Mouse (Mus musculus) limb, embryonic 14.5 days (tissue): ENCODE results near the gene Fam219a. TPM values are rescaled to one million over a fixed set of nuclear protein-coding genes. Genes with fewer than 3 reads are reported as not detected.

Experiments
- ATAC-seq: fragments of 200-750 bp; cut with Nextera tagmentation; 2 replicates; pipeline ENCODE4 v1.8.0; 2017; ENCODE audit warnings: low read depth, moderate number of reproducible peaks, moderate TSS enrichment; ENCODE audit not compliant: low FRiP score
- DNase-seq: peaks from one replicate; pipeline ENCODE4 v3.0.0-alpha.2; 2015; ENCODE audit warnings: low spot score
- H3K27ac ChIP-seq: fragments of 300-500 bp; sonication (generic); replicated peaks from 2 replicates; pipeline ENCODE4 v1.5.1; 2014; ENCODE audit warnings: low read depth, mild to moderate bottlenecking, low read length, moderate library complexity, mixed read lengths
- H3K27me3 ChIP-seq: fragments of 300-500 bp; sonication (generic); 2 replicates; pipeline ENCODE4 v1.6.1; 2014; ENCODE audit warnings: low read length, mixed read lengths; ENCODE audit not compliant: control insufficient read depth, insufficient read depth
- H3K36me3 ChIP-seq: fragments of 300-500 bp; sonication (generic); 2 replicates; pipeline ENCODE4 v1.6.1; 2014; ENCODE audit warnings: mild to moderate bottlenecking, low read length, moderate library complexity, mixed read lengths; ENCODE audit not compliant: control insufficient read depth, insufficient read depth
- H3K4me1 ChIP-seq: fragments of 300-500 bp; sonication (generic); 2 replicates; pipeline ENCODE4 v1.6.1; 2014; ENCODE audit warnings: antibody characterized with exemption, low read length, mixed read lengths; ENCODE audit not compliant: control insufficient read depth, insufficient read depth
- H3K4me2 ChIP-seq: fragments of 300-500 bp; sonication (generic); replicated peaks from 2 replicates; pipeline ENCODE4 v1.6.1; 2014; ENCODE audit warnings: low read depth, mild to moderate bottlenecking, low read length, moderate library complexity; ENCODE audit not compliant: severe bottlenecking
- H3K4me3 ChIP-seq: fragments of 300-500 bp; sonication (generic); replicated peaks from 2 replicates; pipeline ENCODE4 v1.5.1; 2014; ENCODE audit warnings: low read length
- H3K9ac ChIP-seq: fragments of 300-500 bp; sonication (generic); 2 replicates; pipeline ENCODE4 v1.6.1; 2014; ENCODE audit warnings: mild to moderate bottlenecking, low read depth, low read length, moderate library complexity; ENCODE audit not compliant: severe bottlenecking
- H3K9me3 ChIP-seq: fragments of 300-500 bp; sonication (generic); 2 replicates; pipeline ENCODE4 v1.6.1; 2016; ENCODE audit warnings: low read length; ENCODE audit not compliant: control insufficient read depth
- POLR2A ChIP-seq: fragments of 200-500 bp; IDR thresholded peaks from 2 replicates; pipeline ENCODE4 v1.8.0; 2012; ENCODE audit warnings: inconsistent platforms, mild to moderate bottlenecking, moderate library complexity, borderline replicate concordance; ENCODE audit not compliant: insufficient read depth, insufficient read length; ENCODE audit errors: extremely low read depth
- WGBS: fragments of 180-500 bp; shearing (Covaris S2); extraction: QIAGEN DNeasy Blood & Tissue Kit; methylation state at CpG from one replicate; pipeline ENCODE4 v1.1.7; 2014; 5-methylcytosine and 5-hydroxymethylcytosine counted together
- polyA plus RNA-seq, 2 experiments: library from polyadenylated mRNA; depleted of rRNA in 1 of 2; stranded (reverse) in 1 of 2; unstranded in 1 of 2; fragments of >200 nt; fragmentation: Nextera tagmentation in 1 of 2; extraction: Ambion mirVana in 1 of 2; gene quantifications; 2 replicates each; pipeline versions ENCODE4 v1.2.1 to v1.2.3; 2012 to 2014

Fam219a gene
- polyA plus RNA-seq, 2 experiments = 2.4 to 13.7 TPM

DNA sequence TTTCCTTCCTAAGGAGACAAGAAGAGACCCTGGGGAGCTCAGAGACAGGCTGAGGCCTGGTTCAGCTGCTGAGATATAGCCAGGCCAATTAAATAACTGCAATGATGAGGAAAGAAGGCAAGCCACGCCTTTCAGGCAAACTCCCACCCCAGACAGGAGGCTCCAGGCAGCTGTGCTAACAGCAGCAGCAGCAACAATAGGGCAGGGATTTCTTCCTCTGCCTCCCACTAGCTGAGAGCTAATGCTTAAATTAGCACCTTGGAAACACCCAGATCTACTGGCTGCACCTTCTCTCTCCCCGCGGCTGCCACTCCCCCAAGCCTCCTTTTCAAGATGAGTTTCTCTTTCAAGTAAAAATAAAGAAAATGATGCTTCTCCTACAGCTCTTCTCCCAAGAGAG, 3.2 kb downstream of the Fam219a start:
- DNase-seq (no peak), ATAC-seq (no peak)
- peaks cover 8% of the 10 kb centered on the region for H3K4me1 ChIP-seq
- H3K27me3 ChIP-seq = peaks cover 16% of the 10 kb centered on the region
- H3K4me2 ChIP-seq = no peak overlapping the region
- no peak for TF ChIP-seq POLR2A
- 5% methylated on average over 3 of the region's 3 CpGs for WGBS
- H3K27ac ChIP-seq = no peak overlapping the region
- no peaks in the 10 kb centered on the region for H3K9me3 ChIP-seq
- H3K4me3 ChIP-seq = no peak overlapping the region
- H3K9ac ChIP-seq = no peak overlapping the region
- H3K36me3 ChIP-seq = no peaks in the 10 kb centered on the region

DNA sequence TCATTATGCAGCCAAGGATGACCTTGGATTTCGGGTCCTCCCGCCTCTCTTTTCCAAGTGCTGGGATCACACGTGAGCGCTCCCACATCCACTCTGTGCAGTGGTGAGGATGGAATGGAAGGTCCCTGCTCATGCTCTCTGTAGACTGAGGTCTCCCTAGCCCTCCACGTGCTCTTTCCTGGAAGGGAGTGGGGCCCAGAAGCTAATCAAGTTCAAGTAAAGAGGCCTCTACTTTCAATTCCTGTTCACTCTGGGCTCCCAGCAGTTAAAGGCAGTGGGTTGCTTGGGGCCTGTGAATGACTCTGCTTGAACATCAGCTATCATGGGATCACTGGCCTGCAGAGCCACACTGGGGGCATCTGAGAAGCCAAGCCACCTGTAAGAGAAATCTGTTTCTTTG, 6.0 kb downstream of the Fam219a start:
- H3K27ac ChIP-seq = no peak overlapping the region
- H3K9ac ChIP-seq = no peak overlapping the region
- H3K4me3 ChIP-seq = no peak overlapping the region
- H3K4me1 ChIP-seq = peaks cover 4% of the 10 kb centered on the region
- no peak for DNase-seq
- H3K36me3 ChIP-seq = no peaks in the 10 kb centered on the region
- TF ChIP-seq POLR2A = no peak
- H3K27me3 ChIP-seq = peaks cover 13% of the 10 kb centered on the region
- H3K9me3 ChIP-seq = no peaks in the 10 kb centered on the region
- WGBS = 87% methylated on average over 5 of the region's 5 CpGs
- no peak for ATAC-seq
- no peak overlapping the region for H3K4me2 ChIP-seq

DNA sequence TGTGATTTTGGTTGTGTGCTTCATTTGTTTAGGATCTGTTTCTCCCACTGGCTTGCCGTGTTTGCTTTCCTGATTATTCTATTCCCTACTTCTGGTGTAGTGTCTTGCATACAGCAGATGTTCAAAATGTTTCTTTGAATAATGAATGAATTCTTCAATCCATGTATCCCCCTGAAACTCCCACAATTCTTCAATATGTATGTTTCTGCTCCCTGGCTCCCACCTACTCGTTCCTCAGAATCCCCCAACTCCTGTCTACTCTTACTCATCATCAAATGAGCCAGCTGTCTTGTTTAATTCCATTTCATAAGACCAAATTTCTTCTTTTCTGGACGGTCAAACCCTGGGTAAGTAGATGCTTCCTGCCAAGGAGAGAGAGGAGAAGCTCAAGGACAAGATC, 12.2 kb downstream of the Fam219a start:
- H3K9me3 ChIP-seq = no peaks in the 10 kb centered on the region
- no peaks in the 10 kb centered on the region for H3K36me3 ChIP-seq
- 73% methylated on average over 3 of the region's 3 CpGs for WGBS
- no peaks in the 10 kb centered on the region; the same call in 1 of the 2 replicates for H3K27me3 ChIP-seq
- H3K4me2 ChIP-seq = no peak overlapping the region
- no peak overlapping the region for H3K9ac ChIP-seq
- no peak overlapping the region for H3K27ac ChIP-seq
- ATAC-seq (no peak), DNase-seq (no peak)
- no peak for TF ChIP-seq POLR2A
- H3K4me3 ChIP-seq = no peak overlapping the region
- H3K4me1 ChIP-seq = no peaks in the 10 kb centered on the region

DNA sequence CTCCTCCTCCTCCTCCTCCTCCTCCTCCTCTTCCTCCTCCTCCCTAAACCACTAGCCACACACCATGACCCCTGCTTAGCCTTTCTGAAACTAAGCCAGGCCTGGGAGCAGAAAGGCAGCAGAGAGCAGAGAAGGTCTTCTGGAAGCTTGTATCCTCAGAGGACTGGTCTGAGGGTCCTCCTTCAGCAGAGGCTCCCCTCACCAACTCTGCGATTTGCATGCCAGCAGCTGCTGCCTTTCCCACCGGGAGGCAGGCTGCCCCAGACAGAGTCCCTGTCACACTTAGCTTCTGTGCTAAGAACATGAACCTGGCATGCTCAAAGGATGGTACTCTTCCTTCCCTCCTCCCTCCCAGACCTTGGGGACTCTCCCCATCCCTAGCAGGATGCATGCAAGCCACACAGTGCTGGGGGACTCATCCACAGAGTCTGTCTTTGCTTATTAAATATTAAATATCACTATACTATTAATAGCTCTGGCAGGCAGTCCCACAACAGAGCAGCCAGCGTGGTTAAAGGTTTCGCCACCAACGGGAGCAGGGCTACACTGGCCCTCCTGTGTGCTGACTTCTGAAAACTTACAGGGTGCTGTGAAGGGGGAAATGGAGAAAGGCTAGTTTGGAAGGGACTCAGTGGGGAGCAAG, 12.9 kb downstream of the Fam219a start:
- H3K36me3 ChIP-seq = no peaks in the 10 kb centered on the region
- H3K27ac ChIP-seq = no peak overlapping the region
- no peak overlapping the region for H3K9ac ChIP-seq
- WGBS = 63% methylated on average over 5 of the region's 5 CpGs
- ATAC-seq = no peak; the same call in 1 of the 2 replicates
- no peaks in the 10 kb centered on the region for H3K9me3 ChIP-seq
- H3K27me3 ChIP-seq = no peaks in the 10 kb centered on the region; the same call in 1 of the 2 replicates
- H3K4me3 ChIP-seq = no peak overlapping the region
- no peaks in the 10 kb centered on the region for H3K4me1 ChIP-seq
- DNase-seq = no peak
- H3K4me2 ChIP-seq = no peak overlapping the region
- TF ChIP-seq POLR2A = no peak

DNA sequence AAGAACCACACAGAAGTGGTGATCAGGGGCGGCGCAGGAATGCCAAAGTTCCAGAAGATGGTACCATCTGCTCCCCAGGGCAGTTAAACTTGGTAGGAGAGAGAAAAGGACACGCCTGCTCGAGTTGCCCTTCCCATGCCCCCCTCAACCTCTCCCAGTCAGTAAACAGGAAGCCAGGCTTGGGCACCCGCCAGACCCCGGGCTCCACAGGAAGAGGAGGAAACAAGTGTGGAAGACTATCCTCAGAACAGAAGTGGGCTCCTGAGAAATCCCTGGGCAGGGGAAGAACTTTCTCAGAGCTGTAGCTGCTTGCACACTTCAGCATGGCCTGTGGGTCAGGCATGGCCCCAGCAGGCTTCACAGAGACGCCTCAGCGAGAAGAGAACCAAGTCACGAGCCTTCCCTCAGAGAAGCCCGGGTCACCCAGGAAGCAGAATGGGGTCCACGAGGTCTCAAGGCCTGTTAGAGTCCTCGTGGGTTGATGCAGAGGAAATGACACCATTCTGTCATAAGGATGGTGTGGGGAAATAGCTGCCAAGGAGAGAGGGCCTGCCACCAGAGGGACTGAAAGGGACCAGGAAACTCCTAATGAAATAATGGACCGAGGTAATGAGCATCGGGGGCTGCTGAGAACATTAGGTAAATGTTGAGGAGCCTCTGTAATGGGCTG, 14.2 kb downstream of the Fam219a start:
- Histone ChIP-seq H3K27ac (no peak overlapping the region), H3K9me3 (no peaks in the 10 kb centered on the region), H3K27me3 (no peaks in the 10 kb centered on the region; the same call in 1 of the 2 replicates), H3K9ac (no peak overlapping the region), H3K36me3 (no peaks in the 10 kb centered on the region), H3K4me3 (no peak overlapping the region), H3K4me2 (no peak overlapping the region), H3K4me1 (no peaks in the 10 kb centered on the region)
- DNase-seq (no peak), ATAC-seq (no peak)
- WGBS = 63% methylated on average over 14 of the region's 14 CpGs
- no peak for TF ChIP-seq POLR2A
